Mouse (Mus musculus): ENCODE measurements around the gene Atpif1.
"Not testable (repeated sequence)": the region's sequence is repeated elsewhere in the genome, so short reads cannot be mapped to it uniquely, and the experiment has no call there.

The Atpif1 gene

GRCm38 (mm10) chr4:132491057-132491456 is 42.4 kb downstream of the Atpif1 start:
- no peak for DNase-seq (ENCODE audit: low spot score)

- DNase-seq (ENCODE audit: low spot score): no peak
Measured at GRCm38 (mm10) chr4:132490273-132491010, 43.0 kb downstream of the Atpif1 start.

GRCm38 (mm10) chr4:132488976-132489375 is 44.5 kb downstream of the Atpif1 start:
- no peak for DNase-seq (ENCODE audit: low spot score)

- no peak for DNase-seq (ENCODE audit: low spot score)
Measured at GRCm38 (mm10) chr4:132488521-132488920, 44.9 kb downstream of the Atpif1 start.

- DNase-seq (ENCODE audit: low spot score): no peak
Measured at GRCm38 (mm10) chr4:132484820-132485219, 48.6 kb downstream of the Atpif1 start.

- DNase-seq (ENCODE audit: low spot score): no peak
Measured at GRCm38 (mm10) chr4:132484231-132484630, 49.2 kb downstream of the Atpif1 start.

GRCm38 (mm10) chr4:132482956-132483608 is 50.4 kb downstream of the Atpif1 start:
- no peak for DNase-seq (ENCODE audit: low spot score)

GRCm38 (mm10) chr4:132482104-132482503 is 51.4 kb downstream of the Atpif1 start:
- DNase-seq (ENCODE audit: low spot score): not testable (repeated sequence)

Data from MN1 (cell line).